In genomic region chr11:73131020-73131419, GRCm38 (mm10) we compare ENCODE assay signal across 9 mouse cellular contexts. TPM values are rescaled to one million over a fixed set of nuclear protein-coding genes. Genes with fewer than 3 reads are reported as not detected.
DNase-seq lines count a peak whose midpoint lies in the region; ATAC-seq and TF ChIP-seq lines count a peak whose summit lies in the region.
"Had no signal": no experiment of that assay in that cellular context is flagged by ENCODE, and none has a peak within 500 bp of the region (broad histone marks: within the 10 kb centered on the region; RNA-seq: fewer than 3 reads in every experiment).

No protein-coding gene starts in this region.

- WGBS in kidney, embryonic 15.5 days, result 84% methylated on average over 7 of the region's 7 CpGs
- 84% methylated on average over 7 of the region's 7 CpGs for WGBS in midbrain, embryonic 11.5 days

- H3K4me2 ChIP-seq in kidney, embryonic 15.5 days, result no peak overlapping the region
- no peak overlapping the region for H3K4me2 ChIP-seq in midbrain, embryonic 11.5 days
- H3K4me2 ChIP-seq: liver, embryonic 13.5 days had no signal

- ATAC-seq in kidney, embryonic 15.5 days (replicated peaks; ENCODE audit: low FRiP score), result no peak
- peak; percentile 92 for ATAC-seq in CD4-positive, CD25-positive, alpha-beta regulatory T cell, adult 4 months
- peak; percentile 59 for ATAC-seq in megakaryocyte, adult 5-6 weeks (ENCODE audit: poor library complexity, severe bottlenecking)
- no peak for ATAC-seq in midbrain, embryonic 11.5 days (ENCODE audit: low FRiP score)

- no peak overlapping the region for H3K4me3 ChIP-seq in kidney, embryonic 15.5 days (replicated peaks)
- H3K4me3 ChIP-seq in midbrain, embryonic 11.5 days (ENCODE audit: low read depth, low read length), result no peak overlapping the region
- H3K4me3 ChIP-seq: liver, embryonic 13.5 days had no signal

- peak; percentile 48 for DNase-seq in kidney, adult 18-20 months
- peak; percentile 5 for DNase-seq in brain, embryonic 14.5 days (ENCODE audit: low read depth)
- no peak for DNase-seq in c-Kit-positive CD71-positive TER-119-positive erythroid progenitor cells, embryonic 14.5 days (ENCODE audit: low spot score)
- no peak for DNase-seq in adrenal gland, adult 8-10 months
- DNase-seq in midbrain, embryonic 11.5 days (ENCODE audit: low spot score, missing footprints), result no peak
- DNase-seq: liver, embryonic 13.5 days had no signal

- H3K27ac ChIP-seq in kidney, embryonic 15.5 days, result no peak overlapping the region
- no peak overlapping the region for H3K27ac ChIP-seq in midbrain, embryonic 11.5 days (ENCODE audit: low read depth, low read length)
- H3K27ac ChIP-seq: liver, embryonic 13.5 days had no signal

- no peak for TF ChIP-seq POLR2A in brain, embryonic 14.5 days (IDR thresholded peaks at IDR 0.05; ENCODE audit: borderline replicate concordance, extremely low read depth, insufficient read depth, insufficient read length, poor library complexity, severe bottlenecking)

- no peaks in the 10 kb centered on the region for H3K9me3 ChIP-seq in kidney, embryonic 15.5 days (replicated peaks)
- H3K9me3 ChIP-seq in midbrain, embryonic 11.5 days (ENCODE audit: control insufficient read depth, low read length), result no peaks in the 10 kb centered on the region
- H3K9me3 ChIP-seq: liver, embryonic 13.5 days had no signal

- peaks cover 46% of the 10 kb centered on the region for H3K36me3 ChIP-seq in kidney, embryonic 15.5 days
- peaks cover 17% of the 10 kb centered on the region for H3K36me3 ChIP-seq in midbrain, embryonic 11.5 days (ENCODE audit: control insufficient read depth, insufficient read depth, low read length)

- H3K9ac ChIP-seq in kidney, embryonic 15.5 days, result no peak overlapping the region
- H3K9ac ChIP-seq in midbrain, embryonic 11.5 days (ENCODE audit: low read length), result no peak overlapping the region
- H3K9ac ChIP-seq: liver, embryonic 13.5 days had no signal

- TF ChIP-seq CTCF in brain, embryonic 14.5 days (IDR thresholded peaks at IDR 0.05; ENCODE audit: borderline replicate concordance, extremely low read depth, insufficient read depth, insufficient read length), result peak; percentile 9; the same call in 1 of the 2 replicates

- H3K4me1 ChIP-seq in kidney, embryonic 15.5 days, result peaks cover 19% of the 10 kb centered on the region
- H3K4me1 ChIP-seq in midbrain, embryonic 11.5 days (ENCODE audit: control insufficient read depth, insufficient read depth, low read length), result no peaks in the 10 kb centered on the region

- H3K27me3 ChIP-seq in kidney, embryonic 15.5 days, result no peaks in the 10 kb centered on the region
- no peaks in the 10 kb centered on the region for H3K27me3 ChIP-seq in midbrain, embryonic 11.5 days (ENCODE audit: control insufficient read depth, insufficient read depth, low read length)
- H3K27me3 ChIP-seq: liver, embryonic 13.5 days had no signal

RNA-seq across cellular contexts. Expression of gene Haspin, which starts 7.1 kb away (rescaled TPM):
- 17.5 and 18.9 TPM in 2 replicates for polyA plus RNA-seq in kidney, embryonic 15.5 days (2015; fragmentation: Nextera tagmentation; extraction: Ambion mirVana)
- 1 to 10 TPM; 6.6 to 8.2 TPM for polyA plus RNA-seq in CD4-positive, CD25-positive, alpha-beta regulatory T cell, adult 4 months (2017; shearing (Covaris generic))
- 2.1 and 3.2 TPM in 2 replicates for polyA plus RNA-seq in brain, embryonic 14.5 days (2012; rRNA removed)
- 14.9 and 15.1 TPM in 2 replicates for total RNA-seq in megakaryocyte, adult 5-6 weeks (2015)
- total RNA-seq in megakaryocyte, adult 5-6 weeks (2017), result 19.2 and 21.8 TPM in 2 replicates
- total RNA-seq in adrenal gland, adult 8-10 months (2022), result under 1 TPM; 0.26 to 0.71 (median 0.49) TPM
- polyA plus RNA-seq in midbrain, embryonic 11.5 days (2014; fragmentation: Nextera tagmentation; extraction: Ambion mirVana), result 16.7 and 18.9 TPM in 2 replicates

RNA-seq across cellular contexts. Expression of gene P2rx5, which starts 29.2 kb away (rescaled TPM):
- polyA plus RNA-seq in kidney, embryonic 15.5 days (2015; fragmentation: Nextera tagmentation; extraction: Ambion mirVana), result 0.47 and 0.50 TPM in 2 replicates
- under 1 TPM; 0.33 to 0.55 TPM for polyA plus RNA-seq in CD4-positive, CD25-positive, alpha-beta regulatory T cell, adult 4 months (2017; shearing (Covaris generic))
- 0.44 and 0.53 TPM in 2 replicates for polyA plus RNA-seq in brain, embryonic 14.5 days (2012; rRNA removed)
- not detected in 2 replicates for total RNA-seq in megakaryocyte, adult 5-6 weeks (2015)
- not detected in 2 replicates for total RNA-seq in megakaryocyte, adult 5-6 weeks (2017)
- 1 to 10 TPM; 2.2 to 5.2 (median 2.6) TPM for total RNA-seq in adrenal gland, adult 8-10 months (2022)
- polyA plus RNA-seq in midbrain, embryonic 11.5 days (2014; fragmentation: Nextera tagmentation; extraction: Ambion mirVana), result 0.08 and 0.23 TPM in 2 replicates

RNA-seq across cellular contexts. Expression of gene Itgae, which starts 40.6 kb away (rescaled TPM):
- polyA plus RNA-seq in kidney, embryonic 15.5 days (2015; fragmentation: Nextera tagmentation; extraction: Ambion mirVana), result 0.37 and 0.42 TPM in 2 replicates
- 100 to 1,000 TPM in 1 of 2 experiments, 10 to 100 TPM in 1; 63.9 to 126 TPM for polyA plus RNA-seq in CD4-positive, CD25-positive, alpha-beta regulatory T cell, adult 4 months (2017; shearing (Covaris generic))
- 0.08 and 0.13 TPM in 2 replicates for polyA plus RNA-seq in brain, embryonic 14.5 days (2012; rRNA removed)
- 0.09 and 0.22 TPM in 2 replicates for total RNA-seq in megakaryocyte, adult 5-6 weeks (2015)
- total RNA-seq in megakaryocyte, adult 5-6 weeks (2017), result 0.04 and 0.15 TPM in 2 replicates
- total RNA-seq in adrenal gland, adult 8-10 months (2022), result under 1 TPM; 0.49 to 0.91 (median 0.60) TPM
- 0.21 and 0.27 TPM in 2 replicates for polyA plus RNA-seq in midbrain, embryonic 11.5 days (2014; fragmentation: Nextera tagmentation; extraction: Ambion mirVana)

RNA-seq across cellular contexts. Expression of gene Emc6, which starts 45.8 kb away (rescaled TPM):
- polyA plus RNA-seq in kidney, embryonic 15.5 days (2015; fragmentation: Nextera tagmentation; extraction: Ambion mirVana), result 121 and 131 TPM in 2 replicates
- 10 to 100 TPM; 42.2 to 49.5 TPM for polyA plus RNA-seq in CD4-positive, CD25-positive, alpha-beta regulatory T cell, adult 4 months (2017; shearing (Covaris generic))
- 74.7 and 115 TPM in 2 replicates for polyA plus RNA-seq in brain, embryonic 14.5 days (2012; rRNA removed)
- total RNA-seq in megakaryocyte, adult 5-6 weeks (2015), result 42.9 and 53.0 TPM in 2 replicates
- total RNA-seq in megakaryocyte, adult 5-6 weeks (2017), result 28.7 and 29.0 TPM in 2 replicates
- 10 to 100 TPM; 47.4 to 77.6 (median 63.9) TPM for total RNA-seq in adrenal gland, adult 8-10 months (2022)
- polyA plus RNA-seq in midbrain, embryonic 11.5 days (2014; fragmentation: Nextera tagmentation; extraction: Ambion mirVana), result 125 TPM in 2 replicates

RNA-seq across cellular contexts. Expression of gene Tax1bp3, which starts 45.9 kb away (rescaled TPM):
- polyA plus RNA-seq in kidney, embryonic 15.5 days (2015; fragmentation: Nextera tagmentation; extraction: Ambion mirVana), result 202 and 204 TPM in 2 replicates
- 10 to 100 TPM; 27.4 to 30.8 TPM for polyA plus RNA-seq in CD4-positive, CD25-positive, alpha-beta regulatory T cell, adult 4 months (2017; shearing (Covaris generic))
- polyA plus RNA-seq in brain, embryonic 14.5 days (2012; rRNA removed), result 91.6 and 112 TPM in 2 replicates
- total RNA-seq in megakaryocyte, adult 5-6 weeks (2015), result 13.7 and 19.9 TPM in 2 replicates
- 16.8 and 18.5 TPM in 2 replicates for total RNA-seq in megakaryocyte, adult 5-6 weeks (2017)
- total RNA-seq in adrenal gland, adult 8-10 months (2022), result 100 to 1,000 TPM in 1 of 4 experiments, 10 to 100 TPM in 3; 61.0 to 105 (median 84.6) TPM
- 183 and 189 TPM in 2 replicates for polyA plus RNA-seq in midbrain, embryonic 11.5 days (2014; fragmentation: Nextera tagmentation; extraction: Ambion mirVana)

Comparison
In these comparisons a context has a peak if more than half of its experiments do, and no peak if none do; other contexts are left out.
1. DNase-seq: peak in kidney, adult 18-20 months (single experiment) and brain, embryonic 14.5 days (single experiment); none in c-Kit-positive CD71-positive TER-119-positive erythroid progenitor cells, embryonic 14.5 days (single experiment), adrenal gland, adult 8-10 months (single experiment) and midbrain, embryonic 11.5 days (single experiment).
2. ATAC-seq: peak in CD4-positive, CD25-positive, alpha-beta regulatory T cell, adult 4 months (single experiment) and megakaryocyte, adult 5-6 weeks (single experiment); none in kidney, embryonic 15.5 days (single experiment) and midbrain, embryonic 11.5 days (single experiment).
3. RNA of gene Itgae, which starts 40.6 kb away (polyA plus RNA-seq): 63.9 to 126 TPM in CD4-positive, CD25-positive, alpha-beta regulatory T cell, adult 4 months; 0.37 to 0.42 TPM in kidney, embryonic 15.5 days, 0.21 to 0.27 TPM in midbrain, embryonic 11.5 days and 0.08 to 0.13 TPM in brain, embryonic 14.5 days; every median in the first group is over 10 times any median in the second.